Mouse (Mus musculus): ENCODE measurements around the gene Slc39a3.
"Not testable (repeated sequence)": the region's sequence is repeated elsewhere in the genome, so short reads cannot be mapped to it uniquely, and the experiment has no call there.

The Slc39a3 gene

GRCm38 (mm10) chr10:81045246-81045645 lies 8.0 kb upstream of the Slc39a3 start:
- not testable (repeated sequence) for DNase-seq (ENCODE audit: low spot score)

- DNase-seq (ENCODE audit: low spot score): peak; percentile 63
Observed at GRCm38 (mm10) chr10:81041458-81042175, 4.4 kb upstream of the Slc39a3 start.

DNA sequence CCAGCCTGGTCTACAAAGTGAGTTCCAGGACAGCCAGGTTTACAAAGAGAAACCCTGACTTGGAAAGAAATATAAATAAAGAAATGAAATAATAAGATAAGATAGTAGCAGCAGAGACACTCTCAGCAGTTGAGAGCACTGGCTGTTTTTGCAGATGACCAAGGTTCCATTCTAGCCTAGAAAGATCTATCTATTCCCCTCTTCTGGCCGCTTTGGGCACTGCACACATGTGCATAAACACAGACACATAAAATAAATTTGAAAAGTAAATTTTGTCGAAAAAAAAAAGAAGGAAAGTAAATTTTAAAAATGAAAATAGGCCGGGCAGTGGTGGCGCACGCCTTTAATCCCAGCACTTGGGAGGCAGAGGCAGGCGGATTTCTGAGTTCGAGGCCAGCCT lies 975 bp downstream of the Slc39a3 start:
- DNase-seq (ENCODE audit: low spot score): peak; percentile 29

GRCm38 (mm10) chr10:81033586-81033985 lies 3.6 kb downstream of the Slc39a3 start:
- no peak for DNase-seq (ENCODE audit: low spot score)

- no peak for DNase-seq (ENCODE audit: low spot score)
Observed at GRCm38 (mm10) chr10:81029031-81029430, 8.2 kb downstream of the Slc39a3 start.

GRCm38 (mm10) chr10:81028219-81028618 lies 9.0 kb downstream of the Slc39a3 start:
- DNase-seq (ENCODE audit: low spot score): no peak

GRCm38 (mm10) chr10:81027331-81027730 lies 9.9 kb downstream of the Slc39a3 start:
- DNase-seq (ENCODE audit: low spot score): no peak

DNA sequence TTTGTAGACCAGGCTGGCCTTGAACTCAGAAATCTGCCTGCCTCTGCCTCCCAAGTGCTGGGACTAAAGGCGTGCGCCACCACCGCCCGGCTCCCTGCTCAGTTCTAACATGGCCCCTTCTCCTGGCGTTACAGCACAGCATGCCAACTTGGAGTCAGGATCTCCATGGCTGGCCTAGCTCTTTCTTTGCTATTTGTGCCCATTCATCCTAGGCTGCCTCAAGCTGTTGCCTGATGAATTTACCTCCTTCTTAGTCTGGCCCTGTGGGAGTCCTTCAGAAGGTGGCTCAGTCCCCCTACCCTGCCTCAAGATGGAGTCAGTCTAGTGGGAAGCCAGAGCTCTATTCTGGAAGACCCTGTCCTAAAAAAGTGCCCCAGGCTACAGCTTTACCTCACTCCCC lies 10.4 kb downstream of the Slc39a3 start:
- no peak for DNase-seq (ENCODE audit: low spot score)

GRCm38 (mm10) chr10:81025639-81026275 lies 11.5 kb downstream of the Slc39a3 start, which contains the start of gene Diras1:
Gene Diras1 (minus strand): TSS chr10:81025662.
- DNase-seq (ENCODE audit: low spot score): no peak

- no peak for DNase-seq (ENCODE audit: low spot score)
Observed at GRCm38 (mm10) chr10:81025047-81025621, 12.1 kb downstream of the Slc39a3 start.

GRCm38 (mm10) chr10:81024346-81024937 lies 12.8 kb downstream of the Slc39a3 start:
- DNase-seq (ENCODE audit: low spot score): no peak

DNA sequence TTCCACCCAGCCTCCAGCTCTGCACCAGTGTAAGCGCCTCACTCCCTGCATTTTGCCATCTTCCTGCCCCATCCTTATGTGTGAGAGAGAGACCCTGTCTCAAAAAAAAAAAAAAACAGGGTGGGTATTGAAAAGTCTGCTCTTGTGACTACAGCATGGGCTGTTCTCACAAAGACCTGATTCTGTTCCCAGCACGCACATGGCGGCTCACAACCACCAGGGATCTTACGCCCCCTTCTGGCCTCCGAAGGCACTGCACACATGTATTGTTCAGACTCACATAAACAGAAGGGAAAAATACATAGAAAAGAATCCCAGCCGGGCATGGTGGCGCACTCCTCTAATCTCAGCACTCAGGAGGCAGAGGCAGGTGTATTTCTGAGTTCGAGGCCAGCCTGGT lies 14.5 kb downstream of the Slc39a3 start:
- DNase-seq (ENCODE audit: low spot score): no peak

- no peak for DNase-seq (ENCODE audit: low spot score)
Observed at GRCm38 (mm10) chr10:81021547-81022110, 15.6 kb downstream of the Slc39a3 start.

- no peak for DNase-seq (ENCODE audit: low spot score)
Observed at GRCm38 (mm10) chr10:81020207-81020606, 17.0 kb downstream of the Slc39a3 start.

GRCm38 (mm10) chr10:81019687-81020086 lies 17.5 kb downstream of the Slc39a3 start:
- DNase-seq (ENCODE audit: low spot score): no peak

- peak; percentile 68 for DNase-seq (ENCODE audit: low spot score)
Observed at GRCm38 (mm10) chr10:81018326-81018725, 18.9 kb downstream of the Slc39a3 start.

DNA sequence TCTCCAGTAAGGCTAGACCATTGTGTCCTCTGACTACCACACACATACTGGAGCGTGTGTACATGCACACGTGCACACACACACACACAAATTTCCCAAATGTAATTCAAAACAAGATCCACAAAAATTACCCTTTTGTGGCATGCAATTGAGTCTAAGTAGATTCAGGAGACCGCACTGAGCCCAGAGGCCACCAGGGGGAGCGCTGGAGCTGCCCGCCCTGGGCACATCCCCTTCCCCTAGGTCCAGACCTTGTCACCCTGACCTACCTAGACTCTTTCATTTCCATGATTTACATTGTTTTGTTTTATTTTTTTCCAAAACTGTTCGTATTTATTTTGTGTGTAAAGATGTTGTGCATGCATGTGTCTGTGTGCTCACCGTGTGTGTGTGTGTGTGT lies 20.6 kb downstream of the Slc39a3 start:
- peak; percentile 42 for DNase-seq (ENCODE audit: low spot score)

DNA sequence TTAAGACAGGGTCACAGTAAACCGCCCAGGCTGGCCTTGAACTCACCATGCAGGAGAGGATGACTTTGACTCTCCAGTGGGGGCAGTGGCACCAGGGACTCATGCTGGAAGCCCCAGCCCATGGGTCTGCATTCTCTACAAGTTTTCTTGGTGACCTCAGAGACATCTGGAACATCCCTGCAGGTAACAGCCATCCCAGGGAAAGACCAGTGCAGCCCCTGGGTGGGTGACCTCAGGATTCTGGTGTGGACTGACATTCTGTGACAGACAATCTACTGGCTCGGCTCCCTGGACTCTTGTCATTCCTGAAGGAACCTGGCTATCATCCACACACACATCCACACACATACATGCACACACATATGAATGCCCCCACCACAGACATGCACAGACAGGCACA lies 21.6 kb downstream of the Slc39a3 start:
- no peak for DNase-seq (ENCODE audit: low spot score)

DNA sequence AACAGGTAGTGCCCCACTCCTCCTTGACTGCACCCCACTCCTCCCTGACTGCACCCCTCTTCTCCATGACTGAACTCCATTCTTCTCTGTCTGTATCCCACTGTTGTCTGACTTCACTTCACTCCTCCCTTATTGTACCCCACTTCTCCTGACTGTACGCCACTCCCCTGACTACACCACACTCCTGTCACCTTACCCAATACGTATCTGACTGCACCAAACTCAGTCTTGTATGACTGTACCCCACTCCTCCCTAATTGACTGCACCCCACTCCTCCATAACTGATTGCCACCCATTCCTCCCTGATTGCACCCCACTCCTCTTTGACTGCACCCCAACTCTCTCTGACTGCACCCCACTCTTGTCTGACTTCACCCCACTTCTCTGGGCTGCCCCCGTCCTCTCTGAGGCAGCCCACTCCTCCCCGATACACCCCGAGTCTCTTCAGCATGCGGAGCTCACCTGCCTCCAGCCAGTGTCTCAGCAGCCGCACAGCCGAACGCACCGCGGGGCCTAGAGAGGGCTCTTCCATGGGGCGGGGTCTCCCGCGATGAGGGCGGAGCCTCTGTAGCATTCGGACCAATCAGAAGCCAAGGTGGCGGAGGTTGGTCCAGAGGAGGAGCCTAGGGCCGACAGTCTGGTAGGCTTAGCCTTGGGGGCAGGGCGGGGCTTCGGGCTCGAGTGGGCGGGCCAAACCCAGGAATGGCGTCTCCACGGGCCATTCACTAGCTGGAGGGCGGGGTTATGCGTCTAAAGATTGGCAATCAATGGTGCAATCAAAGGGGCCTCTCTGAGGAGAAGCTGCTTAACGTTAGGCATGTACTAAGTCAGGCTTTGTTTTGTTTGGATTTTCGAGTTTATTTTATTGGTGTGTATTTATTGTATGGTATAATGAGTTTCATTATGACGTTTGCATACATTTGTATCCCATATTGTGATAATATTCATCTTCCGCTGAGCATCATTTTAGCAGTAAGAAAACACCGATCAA lies 22.5 kb downstream of the Slc39a3 start, which contains the start of gene Gng7:
Gene Gng7 (minus strand): TSS at position 553 of the 992 bp plus-strand sequence.
- peak; percentile 91 for DNase-seq (ENCODE audit: low spot score)

- DNase-seq (ENCODE audit: low spot score): no peak
Observed at GRCm38 (mm10) chr10:81010851-81011250, 26.4 kb downstream of the Slc39a3 start.

DNA sequence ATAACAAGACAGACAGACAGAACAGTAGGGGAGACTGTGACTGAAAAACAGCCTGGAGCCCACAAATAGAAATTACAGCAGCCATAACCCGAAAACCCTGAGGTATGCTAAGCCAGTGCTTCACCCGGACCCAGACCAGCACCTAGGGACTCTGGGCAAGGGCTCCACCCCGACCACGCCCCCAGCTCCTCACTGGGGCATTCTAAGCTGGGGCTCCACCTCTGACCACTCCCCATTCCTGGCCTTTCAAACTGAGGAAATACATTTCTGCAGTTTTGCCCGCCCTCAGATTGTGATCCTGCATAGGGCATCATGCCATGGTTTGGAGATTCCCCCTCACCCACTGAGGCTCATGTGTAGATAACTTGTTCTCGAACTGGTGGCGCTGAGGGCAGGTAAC lies 30.0 kb downstream of the Slc39a3 start:
- no peak for DNase-seq (ENCODE audit: low spot score)
